Mouse (Mus musculus) liver, embryonic 18 days (tissue): ENCODE results near the gene Rab31. TPM values are rescaled to one million over a fixed set of nuclear protein-coding genes. Genes with fewer than 3 reads are reported as not detected.

ENCODE experiments used
- polyA plus RNA-seq: library from polyadenylated mRNA; depleted of rRNA; stranded (reverse); fragments of >200 nt; gene quantifications from 2 replicates; pipeline ENCODE4 v1.2.3, GENCODE M21; 2012; rRNA removed

Rab31 gene
- polyA plus RNA-seq, result 5.8 TPM in 2 replicates

DNA sequence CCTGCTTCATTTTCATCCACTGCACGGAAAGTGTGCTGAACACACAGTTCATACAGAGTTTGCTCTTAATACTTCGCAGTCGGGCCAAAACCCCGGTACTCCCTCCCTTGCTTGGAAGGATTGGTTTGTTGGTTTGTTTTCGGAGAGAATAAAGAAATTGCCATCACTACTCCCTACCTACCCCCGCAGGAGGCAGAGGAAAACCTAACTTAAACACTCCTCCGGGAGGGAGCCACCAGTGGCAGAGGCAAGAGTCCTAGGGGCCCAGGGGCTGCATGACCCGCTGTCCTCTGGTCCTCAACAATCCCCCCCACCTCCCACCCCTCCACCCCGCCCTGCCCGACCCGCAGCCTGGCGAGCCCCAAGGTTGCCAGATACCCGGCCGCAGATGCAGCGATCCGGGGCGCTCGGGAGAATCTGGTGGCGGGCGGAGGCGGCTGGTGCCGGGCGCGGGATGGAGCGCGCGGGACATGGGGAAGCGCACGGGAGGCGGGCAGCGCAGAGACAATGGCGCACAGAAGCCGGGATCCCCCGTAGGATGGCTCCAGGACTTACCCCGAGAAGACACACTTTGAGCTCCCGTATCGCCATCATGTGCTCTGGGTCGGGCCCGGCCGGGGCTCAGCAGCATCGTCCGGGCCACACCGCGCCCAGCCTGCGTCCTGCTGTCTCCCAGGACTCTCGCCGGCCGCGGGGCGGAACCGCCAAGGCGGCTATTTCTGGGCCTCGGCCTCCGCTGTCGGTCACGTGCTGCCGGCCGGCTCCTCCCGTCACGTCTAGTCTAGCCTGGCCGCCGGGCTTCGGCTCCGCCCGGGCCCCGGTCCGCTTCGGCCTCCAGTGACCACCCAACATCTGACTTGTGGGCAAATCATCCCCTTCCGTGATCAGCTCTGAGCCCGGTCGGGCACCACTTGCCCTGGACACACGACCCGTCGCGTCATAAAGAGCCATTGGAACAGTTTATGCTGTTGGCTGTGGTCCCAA is at the start of gene Rab31:
Gene Rab31 (minus strand): TSS at position 802 of the 984 bp plus-strand sequence.

DNA sequence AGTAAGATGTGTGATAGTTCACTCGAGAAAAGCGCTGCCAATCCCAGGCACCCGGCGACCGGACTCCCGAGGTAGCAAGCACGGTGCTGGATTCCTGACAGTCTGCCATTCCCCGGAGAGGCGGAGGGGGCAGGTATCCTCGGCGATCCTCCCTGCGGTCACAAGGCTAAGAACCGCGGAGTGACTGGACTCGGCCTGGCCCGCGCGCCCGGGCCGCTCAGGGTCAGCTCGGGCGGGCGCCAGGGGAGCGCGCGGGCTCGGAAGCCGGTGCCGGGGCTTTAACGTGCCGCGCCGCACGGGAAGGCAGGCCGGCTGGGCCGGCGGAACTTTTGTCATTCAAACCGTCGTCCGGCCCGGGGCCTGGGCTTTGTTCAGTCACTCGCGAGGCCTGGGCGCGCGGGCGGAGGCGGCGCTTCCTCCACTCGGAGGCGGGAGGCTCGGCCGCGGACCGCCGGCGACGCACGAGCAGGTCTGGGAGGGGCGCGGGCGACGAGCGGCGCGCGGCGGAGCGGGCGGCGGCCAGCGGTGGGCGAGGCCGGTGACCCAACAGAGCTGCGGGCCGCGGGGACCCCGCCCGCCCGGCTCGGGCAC is 10.1 kb upstream of the Rab31 start, which contains the start of gene Ppp4r1:
Gene Ppp4r1 (plus strand): TSS at position 23 of the 591 bp plus-strand sequence.

DNA sequence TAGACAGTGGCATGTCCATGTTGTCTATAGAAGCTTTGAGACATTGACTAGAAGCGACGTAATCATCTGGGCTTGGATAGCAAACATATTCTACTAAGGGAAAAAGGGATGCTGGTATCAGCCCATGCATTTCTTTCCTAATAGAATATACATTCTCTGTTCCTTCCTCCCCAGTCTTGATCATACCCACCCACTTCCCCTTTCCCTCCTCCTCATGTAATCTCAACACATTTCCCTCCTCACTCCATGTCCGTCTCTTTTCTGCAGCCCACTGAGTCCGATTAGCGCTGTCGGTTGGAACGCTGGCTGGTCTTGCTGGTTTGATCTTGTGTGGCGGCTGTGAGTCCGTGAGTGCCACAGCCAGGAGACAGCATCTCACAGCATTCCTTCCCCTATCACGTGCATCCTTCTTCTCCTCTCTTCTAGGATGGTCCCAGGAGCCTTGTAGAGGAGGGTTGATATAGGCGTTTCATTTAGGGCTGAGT is 130.8 kb downstream of the Rab31 start, which contains the start of gene Txndc2:
Gene Txndc2 (minus strand): TSS at position 435 of the 485 bp plus-strand sequence.

DNA sequence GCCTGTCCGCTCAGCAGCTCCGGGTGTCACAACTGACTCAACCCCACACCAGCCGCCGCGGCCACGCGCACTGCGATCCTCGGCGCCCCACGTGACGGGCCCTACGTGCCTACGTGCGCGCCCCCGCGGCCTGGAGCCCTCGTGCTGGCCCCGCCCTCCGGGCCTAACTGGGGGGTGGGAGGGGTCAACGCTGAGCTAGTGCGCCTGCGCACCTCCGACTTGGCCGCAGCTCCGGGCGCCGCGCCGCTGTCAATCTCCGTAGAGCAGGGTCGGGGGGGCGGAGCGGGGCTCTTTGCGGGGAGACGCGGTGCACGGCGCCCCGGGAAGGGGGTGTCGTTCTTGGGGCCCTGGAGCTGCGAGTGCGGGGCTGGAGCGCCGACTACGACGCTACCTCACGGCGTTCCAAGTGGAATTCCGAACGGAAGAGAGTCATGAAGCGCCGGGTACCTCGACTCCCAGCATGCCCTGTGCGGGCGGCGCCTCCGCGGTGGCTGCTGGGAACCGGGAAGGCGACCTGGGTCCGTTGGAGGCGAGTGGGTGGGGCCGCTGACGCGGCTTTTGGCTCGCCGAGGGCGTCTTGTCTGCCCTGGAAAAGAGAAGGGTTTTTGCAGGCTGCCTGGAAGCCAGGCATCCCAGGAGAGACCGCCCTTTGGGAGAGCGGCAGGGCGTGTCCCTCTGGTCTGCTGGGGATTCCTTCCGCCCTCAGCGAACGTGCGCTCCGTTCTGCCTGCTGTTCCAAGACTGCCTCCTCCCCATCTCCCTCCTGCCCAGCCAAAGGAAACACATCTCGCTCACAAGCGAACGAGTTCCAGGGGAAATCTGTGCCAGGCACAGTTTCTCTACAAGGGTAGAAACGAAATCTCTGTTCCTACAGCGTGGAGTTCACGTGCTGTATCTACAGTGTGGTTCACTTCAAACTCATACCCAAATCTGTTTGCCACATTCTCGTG is 158.8 kb downstream of the Rab31 start, which contains the start of gene Vapa:
Gene Vapa (minus strand): TSS at position 93 of the 950 bp plus-strand sequence.

Other genes starting within 250 kb of the Rab31 start
- gene Tmem232, start 232.0 kb downstream of the Rab31 start, polyA plus RNA-seq, result not detected in 2 replicates
- gene Vapa, start 159.2 kb downstream of the Rab31 start, polyA plus RNA-seq, result 24.5 and 26.0 TPM in 2 replicates
- not detected in 2 replicates for gene Txndc2, start 130.6 kb downstream of the Rab31 start, polyA plus RNA-seq
- gene Ppp4r1, start 9.8 kb upstream of the Rab31 start, polyA plus RNA-seq, result 12.9 and 14.9 TPM in 2 replicates
- 11.1 and 13.8 TPM in 2 replicates for gene Ralbp1, start 113.0 kb upstream of the Rab31 start, polyA plus RNA-seq
- gene Twsg1, start 178.5 kb upstream of the Rab31 start, polyA plus RNA-seq, result 12.2 and 12.8 TPM in 2 replicates